Mouse (Mus musculus) mouse embryonic stem cell (cell line): Measurements from ENCODE around the gene Amt.
"Not testable (repeated sequence)": the region's sequence is repeated elsewhere in the genome, so short reads cannot be mapped to it uniquely, and the experiment has no call there.

Source experiments
- in situ Hi-C, 2 experiments: fragments of 300-500 bp; cut with MboI; formaldehyde crosslinking; loops; 1 replicate in 1 of 2; 3 replicates in 1 of 2; pipeline ENCODE4 v1.14.3; 2019 to 2020; ENCODE audit warnings: low sequenced_read_pairs in 2 of 2, low pct_unique_long_range_greater_than_20kb in 1 of 2, mixed read lengths in 1 of 2; ENCODE audit not compliant: unreplicated experiment in 1 of 2

Gene Amt

DNA sequence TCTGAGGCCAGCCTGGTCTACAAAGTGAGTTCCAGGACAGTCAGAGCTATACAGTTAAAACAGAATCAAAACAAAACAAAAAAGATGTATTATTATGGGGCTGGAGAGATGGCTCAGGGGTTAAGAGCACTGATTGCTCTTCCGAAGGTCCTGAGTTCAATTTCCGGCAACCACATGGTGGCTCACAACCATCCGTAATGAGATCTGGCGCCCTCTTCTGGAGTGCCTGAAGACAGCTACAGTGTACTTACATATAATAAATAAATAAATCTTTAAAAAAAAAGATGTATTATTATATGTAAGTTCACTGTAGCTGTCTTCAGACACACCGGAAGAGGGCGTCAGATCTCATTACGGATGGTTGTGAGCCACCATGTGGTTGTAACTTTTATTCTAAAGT, 25.4 kb downstream of the Amt start:
- in situ Hi-C loops: not testable (repeated sequence)

DNA sequence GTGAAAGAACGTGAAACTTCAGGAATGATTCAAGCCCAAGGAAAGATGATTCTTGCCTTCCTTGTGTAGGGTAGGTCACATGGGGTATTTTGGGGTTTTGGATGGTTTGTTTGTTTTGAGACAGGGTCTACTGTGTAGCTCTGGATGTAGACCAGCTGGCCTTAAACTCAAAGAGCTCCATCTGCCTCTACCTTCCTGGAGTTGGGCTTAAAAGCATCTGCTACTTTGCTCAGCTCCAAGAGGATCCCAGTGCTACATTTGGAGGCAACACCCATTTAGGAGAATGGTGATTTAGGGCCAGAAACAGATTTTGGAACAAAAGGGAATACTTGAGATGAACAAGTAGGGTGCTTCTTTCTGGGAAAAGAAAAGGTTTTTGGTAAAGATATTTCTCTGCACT, 28.1 kb downstream of the Amt start:
- in situ Hi-C loops: no loop called here

DNA sequence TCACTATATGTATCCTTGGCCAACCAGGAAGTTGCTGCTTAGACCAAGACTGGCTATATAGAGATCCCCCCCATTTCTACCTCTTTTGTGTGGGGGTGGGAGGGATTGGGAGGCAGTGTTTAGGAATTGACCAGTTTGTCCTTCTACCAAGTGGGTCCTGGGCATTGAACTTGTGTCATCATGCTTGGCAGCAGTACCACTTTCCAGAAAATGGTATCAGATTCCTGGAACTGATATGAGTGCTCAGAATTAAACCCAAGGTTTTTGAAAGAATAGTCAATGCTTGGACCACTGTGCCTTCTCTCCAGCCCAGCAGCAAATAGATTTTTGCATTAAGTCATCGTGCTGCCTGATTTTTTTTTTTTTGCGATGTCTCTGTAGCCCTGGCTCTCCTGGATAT, 29.2 kb downstream of the Amt start:
- in situ Hi-C loops: no loop called here

DNA sequence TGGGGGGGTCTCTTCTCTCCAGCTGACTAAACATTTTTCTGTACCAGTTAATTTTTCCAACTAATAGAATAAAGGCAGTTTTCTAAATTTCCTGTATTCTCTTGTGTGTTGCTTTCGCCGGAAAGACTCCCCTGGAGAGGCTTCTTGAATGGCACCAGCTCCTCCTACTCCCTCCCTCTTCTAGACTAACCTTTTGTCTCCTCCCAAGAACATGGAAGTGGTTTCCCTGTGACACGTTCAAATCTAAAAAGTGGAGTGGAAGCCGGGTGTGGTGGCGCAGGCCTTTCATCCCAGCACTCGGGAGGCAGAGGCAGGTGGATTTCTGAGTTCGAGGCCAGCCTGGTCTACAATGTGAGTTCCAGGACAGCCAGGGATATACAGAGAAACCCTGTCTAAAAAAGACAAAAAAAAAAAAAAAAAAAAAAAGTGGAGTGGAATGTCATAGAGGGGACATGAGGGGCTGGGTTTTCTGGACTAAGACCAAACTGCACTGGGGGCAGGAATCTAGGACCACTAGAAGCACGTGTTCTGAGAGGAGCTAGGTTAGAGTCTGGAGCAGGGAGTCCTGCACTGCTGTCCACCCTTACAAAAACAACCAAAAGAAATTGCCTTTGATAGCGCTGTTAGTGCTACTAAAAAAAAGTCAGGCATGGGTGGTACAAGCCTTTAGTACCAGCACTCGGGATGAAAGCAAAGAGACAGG, 41.3 kb downstream of the Amt start:
- in situ Hi-C loops: no loop called here

DNA sequence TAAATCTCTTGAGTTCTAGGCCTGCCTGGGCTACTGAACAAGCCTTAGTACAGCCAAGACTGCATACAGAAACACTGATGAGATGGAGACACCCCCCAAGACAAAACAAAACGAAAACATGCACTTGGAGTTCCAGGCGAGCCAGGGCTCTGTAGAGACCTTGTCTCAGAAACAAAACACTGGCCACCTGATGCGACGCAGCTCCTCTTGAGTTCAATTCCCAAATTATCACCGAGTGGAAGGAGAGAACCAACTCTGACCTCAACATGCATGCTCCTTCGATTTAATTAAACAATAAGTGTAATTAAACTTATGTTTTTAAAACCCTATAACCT, 41.9 kb downstream of the Amt start:
- in situ Hi-C loops: no loop called here

DNA sequence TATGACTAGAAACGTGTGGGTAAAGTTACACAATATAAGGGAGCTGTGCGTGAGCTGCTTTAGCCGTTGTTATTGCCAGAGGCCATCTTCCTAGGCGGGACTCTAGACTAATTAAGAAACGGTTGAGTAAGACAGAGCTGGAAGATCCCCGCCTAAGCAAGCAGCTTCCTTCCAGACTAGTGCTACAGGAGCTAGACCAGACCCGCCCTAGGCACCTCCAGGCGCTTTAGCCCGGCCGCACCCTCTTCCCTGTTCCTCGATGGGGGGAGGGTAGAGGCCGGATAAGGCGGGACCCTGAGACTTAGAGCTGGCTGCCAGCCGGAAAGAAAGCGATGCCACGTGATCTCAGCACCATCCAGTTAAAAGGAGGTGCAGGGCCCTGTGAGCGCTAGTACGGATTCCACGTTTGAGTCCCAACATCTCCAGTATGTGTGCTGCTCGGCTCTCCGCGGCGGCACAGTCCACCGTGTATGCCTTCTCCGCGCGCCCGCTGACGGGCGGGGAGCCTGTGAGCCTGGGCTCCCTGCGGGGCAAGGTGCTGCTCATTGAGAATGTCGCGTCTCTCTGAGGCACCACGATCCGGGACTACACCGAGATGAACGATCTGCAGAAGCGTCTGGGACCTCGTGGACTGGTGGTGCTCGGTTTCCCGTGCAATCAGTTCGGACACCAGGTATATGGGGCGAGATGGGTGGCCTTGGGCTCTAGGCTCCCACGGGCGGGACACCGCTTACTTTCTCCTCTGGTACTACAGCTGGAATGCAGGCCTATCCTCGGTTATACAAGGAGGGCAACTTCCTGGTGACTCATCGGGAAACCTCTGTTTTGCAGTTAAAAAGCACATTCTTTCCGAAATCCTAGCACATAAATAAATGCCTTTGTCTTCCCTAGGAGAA, 42.5 kb downstream of the Amt start, which contains the start of gene Gpx1:
Gpx1 (plus strand) TSS at position 18 of the 896 bp plus-strand sequence.
- in situ Hi-C loops: no loop called here

DNA sequence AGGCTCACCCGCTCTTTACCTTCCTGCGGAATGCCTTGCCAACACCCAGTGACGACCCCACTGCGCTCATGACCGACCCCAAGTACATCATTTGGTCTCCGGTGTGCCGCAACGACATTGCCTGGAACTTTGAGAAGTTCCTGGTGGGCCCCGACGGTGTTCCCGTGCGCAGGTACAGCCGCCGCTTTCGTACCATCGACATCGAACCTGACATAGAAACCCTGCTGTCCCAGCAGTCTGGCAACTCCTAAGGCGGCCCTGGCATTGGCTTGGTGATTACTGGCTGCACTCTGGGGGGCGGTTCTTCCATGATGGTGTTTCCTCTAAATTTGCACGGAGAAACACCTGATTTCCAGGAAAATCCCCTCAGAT, 43.2 kb downstream of the Amt start:
- in situ Hi-C loops: no loop called here

DNA sequence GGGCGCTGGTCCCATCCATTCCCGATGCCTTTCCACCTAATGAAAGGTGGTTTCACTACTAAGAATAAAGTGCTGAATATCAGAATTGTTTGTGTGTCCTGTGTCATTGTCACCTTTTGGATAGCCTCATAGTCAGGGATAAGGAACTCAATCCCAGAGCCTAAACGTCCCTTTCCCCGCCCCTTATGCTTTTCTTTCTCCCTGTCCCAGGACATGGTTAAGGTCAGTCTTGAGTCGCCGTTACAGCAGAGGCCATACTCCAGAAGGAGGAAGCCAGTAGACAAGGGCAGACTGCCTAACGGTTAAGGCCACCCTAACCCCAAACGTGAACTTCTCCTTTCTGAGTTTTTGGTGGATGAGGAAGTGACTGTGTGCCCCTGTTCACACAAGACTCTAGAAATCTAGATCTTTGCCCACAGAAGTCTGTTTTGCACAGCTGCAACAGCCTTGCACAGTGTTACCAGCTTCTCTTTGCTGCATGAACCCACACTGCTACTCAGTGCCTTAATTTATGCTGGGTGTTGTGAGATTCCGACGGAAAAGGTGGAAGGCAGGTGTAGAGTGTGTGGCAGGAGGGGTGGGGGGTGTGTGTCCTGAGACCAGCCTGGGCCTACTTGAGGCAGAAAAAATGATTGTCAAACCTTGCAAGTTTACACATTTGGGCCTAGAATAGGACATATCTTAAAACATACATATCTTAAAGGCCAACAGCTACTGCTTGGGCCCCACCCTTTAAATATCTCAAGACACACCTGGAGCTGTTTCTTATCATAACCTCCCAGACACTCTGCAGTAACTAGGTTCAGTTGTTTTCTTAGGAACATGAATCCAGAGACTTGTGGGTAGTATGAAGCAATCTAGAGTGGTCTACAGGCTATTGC, 43.8 kb downstream of the Amt start:
- in situ Hi-C loops: no loop called here

DNA sequence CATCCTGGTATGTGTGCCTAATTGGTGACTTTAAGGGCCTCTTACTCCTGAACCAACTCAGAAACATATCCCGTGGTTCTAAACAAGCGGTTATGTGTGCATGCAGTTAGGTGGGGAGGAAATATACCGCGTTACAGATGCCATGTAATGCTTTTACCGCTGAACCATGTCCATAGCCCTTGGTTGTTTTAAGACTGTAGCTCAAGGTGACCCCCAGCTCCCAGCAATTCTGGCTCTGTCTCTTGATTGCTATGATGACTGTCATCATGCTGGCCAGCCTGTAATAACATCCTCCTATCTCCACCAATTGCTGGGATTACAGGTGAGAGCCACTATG, 44.5 kb downstream of the Amt start:
- in situ Hi-C loops: no loop called here

DNA sequence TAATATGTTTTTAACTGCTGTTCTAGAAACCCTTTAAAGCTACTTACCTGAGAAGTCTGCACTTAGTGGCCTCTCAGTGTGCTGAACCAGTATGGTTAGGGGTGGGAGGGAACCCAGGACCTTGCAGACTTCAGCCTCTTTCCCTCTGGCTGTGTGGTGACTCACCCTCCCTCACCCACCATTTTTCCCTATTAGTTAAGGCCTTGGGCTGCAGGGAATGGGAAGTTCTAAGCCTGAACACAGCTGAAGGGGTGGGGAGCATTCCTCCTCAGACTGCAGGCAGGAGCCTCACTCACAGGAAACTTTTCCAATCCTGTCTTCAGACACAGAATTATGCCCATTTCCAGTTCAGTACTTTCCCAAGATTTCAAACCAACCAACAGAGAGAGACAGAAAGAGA, 45.1 kb downstream of the Amt start:
- in situ Hi-C loops: no loop called here

DNA sequence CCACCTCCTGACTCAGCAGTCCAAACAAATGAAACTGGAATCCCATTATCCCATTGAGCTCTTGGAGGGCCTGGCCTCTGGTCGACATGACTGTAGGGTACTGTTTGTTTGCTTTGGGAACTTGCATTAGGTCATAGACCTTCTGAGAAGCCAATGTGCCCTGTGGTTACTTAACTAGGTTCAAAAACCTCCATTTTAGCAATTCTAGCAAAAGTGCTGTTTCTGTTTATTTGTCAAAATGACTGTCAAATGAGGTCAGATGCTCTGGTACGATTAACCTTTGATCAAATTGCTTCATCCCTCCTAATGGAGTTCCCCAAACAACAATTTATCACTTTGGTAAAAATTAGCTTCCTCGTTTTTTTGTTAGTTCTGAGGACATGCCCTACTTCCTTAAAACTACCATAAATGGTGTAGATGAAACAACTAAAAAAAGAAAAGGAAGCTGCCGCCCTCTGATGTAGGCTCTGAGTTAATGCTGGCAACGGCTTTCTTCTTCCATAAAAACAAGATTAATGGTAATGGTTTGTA, 45.7 kb downstream of the Amt start:
- in situ Hi-C loops: no loop called here

DNA sequence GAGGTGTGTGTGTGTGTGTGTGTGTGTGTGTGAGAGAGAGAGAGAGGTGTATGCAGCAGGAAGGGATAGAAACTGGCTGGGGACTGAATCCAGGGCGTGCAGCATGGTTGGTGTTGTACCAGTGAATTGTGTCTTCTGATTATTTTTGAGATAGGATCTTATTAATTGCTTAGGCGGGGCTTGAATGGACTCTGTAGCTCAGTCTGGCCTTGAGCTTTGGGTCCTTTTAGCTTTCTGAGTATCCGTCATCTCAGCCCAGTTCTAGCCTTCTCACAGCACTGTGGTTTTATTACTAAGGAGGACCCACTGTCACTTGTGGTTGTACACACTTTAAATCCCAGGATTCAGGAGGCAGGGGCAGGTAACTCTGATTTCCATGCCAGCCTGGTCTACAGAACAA, 46.7 kb downstream of the Amt start:
- in situ Hi-C loops: no loop called here

DNA sequence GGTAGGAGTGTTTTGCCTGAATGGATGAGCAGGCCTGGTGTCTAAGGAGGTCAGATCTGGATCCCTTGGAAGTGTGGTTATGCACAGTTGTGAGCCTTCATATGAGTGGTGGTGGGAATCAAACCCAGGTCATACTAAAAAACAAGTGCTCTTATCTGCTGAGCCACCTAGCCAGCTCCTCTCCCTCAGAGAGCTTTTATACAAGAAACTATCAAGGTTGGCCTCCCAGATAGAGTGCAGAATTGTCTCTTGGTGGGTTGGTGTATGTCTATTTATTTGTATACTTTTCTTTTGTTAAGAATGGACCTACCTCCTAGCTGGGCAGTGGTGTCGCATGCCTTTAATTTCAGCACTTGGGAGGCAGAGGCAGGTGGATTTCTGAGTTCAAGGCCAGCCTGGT, 47.2 kb downstream of the Amt start:
- in situ Hi-C loops: no loop called here

DNA sequence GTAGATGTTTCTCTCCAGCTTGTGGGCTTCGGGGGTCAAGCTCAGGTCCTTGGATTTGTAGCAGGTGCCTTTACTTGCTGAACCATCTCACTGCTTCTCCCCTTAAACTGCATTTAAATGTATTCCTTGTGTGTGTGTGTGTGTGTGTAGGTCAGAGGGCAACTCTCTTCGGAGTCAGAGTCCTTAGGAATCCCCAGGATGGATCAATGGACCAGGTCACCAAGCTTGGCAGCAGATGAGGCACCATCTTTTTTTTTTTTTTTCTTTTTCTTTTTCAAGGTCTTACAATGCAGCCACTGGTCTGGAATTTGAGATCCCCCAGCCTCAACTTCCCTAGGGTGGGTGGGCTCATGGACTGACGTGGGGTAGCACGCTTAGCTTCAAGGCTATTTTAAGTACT, 47.8 kb downstream of the Amt start:
- in situ Hi-C loops: no loop called here

DNA sequence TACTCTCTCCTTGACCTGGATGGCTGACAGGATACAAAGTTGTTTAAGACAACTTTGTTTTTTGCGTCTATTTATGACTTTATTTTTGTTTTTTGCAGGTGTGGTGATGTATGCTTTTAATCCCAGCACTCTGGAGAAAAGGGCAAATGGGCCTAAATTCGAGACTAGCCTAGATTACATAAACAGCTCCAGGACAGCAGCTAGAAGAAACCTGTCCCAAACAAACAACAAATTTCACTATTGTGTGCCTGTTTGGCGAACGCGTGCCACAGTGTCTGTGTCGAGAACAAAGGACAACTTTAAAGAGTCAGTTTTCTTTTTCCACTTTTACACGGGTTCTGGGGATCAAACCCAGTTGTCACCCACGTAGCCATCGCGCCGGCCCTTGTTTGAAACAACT, 50.4 kb downstream of the Amt start:
- in situ Hi-C loops: no loop called here

DNA sequence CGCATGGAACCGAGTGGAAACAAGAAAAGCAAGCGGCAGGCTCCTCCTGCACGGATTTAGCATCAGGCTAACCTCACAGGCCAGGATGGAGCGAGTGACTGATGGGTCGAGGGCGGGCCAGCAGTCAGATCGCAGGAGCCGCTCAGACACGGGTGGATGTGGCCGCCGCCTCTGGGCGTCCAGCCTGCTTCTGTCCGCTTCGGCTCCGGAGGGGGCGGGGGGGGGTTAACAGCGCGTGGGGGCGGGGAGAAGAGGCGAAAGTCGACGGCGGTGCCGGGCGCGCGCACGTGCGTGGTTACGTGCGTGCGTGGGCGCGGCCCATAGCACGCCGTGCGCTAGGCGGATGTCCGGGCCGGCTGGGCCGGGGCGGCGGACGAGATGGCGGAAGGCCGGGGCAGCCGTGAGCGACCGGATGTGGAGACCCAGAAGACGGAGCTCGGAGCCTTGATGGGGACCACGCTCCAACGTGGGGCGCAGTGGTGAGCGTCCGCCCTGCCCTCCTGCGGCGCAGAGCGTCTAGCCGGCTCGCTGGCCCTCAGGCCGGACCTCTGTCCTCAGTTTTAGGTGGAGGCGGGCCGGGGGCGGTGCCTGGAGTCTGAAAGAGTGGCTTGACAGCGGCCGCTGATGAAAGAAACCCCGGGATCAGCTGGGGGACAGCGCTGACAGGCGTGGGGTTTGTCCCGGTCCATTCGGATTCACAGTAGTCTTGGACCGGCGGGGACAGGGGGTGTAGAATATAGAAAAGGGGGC, 51.1 kb downstream of the Amt start, which contains the start of gene Usp4:
Usp4 (plus strand) TSS at position 314 of the 750 bp plus-strand sequence.
- in situ Hi-C loops: no loop called here

DNA sequence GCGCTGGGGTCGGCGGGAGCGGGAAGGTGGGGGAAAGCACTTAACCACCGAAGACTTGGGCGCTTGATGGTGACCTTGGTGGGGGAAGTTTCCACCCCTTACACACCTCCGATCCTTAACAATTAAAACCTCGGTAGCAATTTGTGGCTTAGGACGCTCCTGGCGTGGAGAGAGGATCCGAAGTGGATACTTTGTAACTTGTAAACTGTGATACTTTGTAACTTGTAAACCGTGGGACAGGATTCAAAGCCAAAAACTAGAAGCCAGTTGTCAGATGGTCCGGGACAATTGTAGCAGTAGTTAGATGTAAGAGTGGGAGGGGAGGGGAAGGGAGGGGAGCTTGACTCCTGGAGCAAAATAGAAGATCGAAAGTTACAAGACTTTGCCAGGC, 51.6 kb downstream of the Amt start:
- in situ Hi-C loops: no loop called here

DNA sequence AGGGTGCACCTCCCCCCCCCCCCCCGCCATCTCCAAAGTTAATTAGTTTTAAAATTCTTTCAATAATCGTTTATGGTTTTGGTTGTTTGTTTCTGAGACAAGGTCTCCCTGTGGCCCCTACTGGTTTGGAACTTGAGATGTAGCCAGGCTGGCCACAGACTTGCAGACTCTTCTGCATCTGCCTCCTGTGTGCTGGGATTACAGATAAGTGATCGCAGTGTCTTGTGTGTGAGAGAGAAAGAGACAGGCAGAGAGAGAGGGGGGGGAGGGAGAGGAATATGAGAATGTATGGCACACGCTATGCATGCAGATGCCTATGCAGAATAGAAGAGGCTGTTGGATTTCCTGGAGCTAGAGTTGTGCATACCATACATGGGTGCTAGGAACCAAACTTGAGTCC, 53.1 kb downstream of the Amt start:
- in situ Hi-C loops: no loop called here
